Mouse (Mus musculus): ENCODE measurements around the gene Ttll13. TPM values are rescaled to one million over a fixed set of nuclear protein-coding genes. Genes with fewer than 3 reads are reported as not detected.

Ttll13 gene
- total RNA-seq, 1 experiment from 2014 or later: 2.7 TPM

- ATAC-seq (ENCODE audit: extremely low read depth, insufficient number of reproducible peaks, low FRiP score, poor library complexity, severe bottlenecking): peak; percentile 82
These were observed 36.5 kb upstream of the Ttll13 start for GRCm38 (mm10) chr7:80209669-80210068.

GRCm38 (mm10) chr7:80210982-80211381, 35.2 kb upstream of the Ttll13 start:
- ATAC-seq (ENCODE audit: extremely low read depth, insufficient number of reproducible peaks, low FRiP score, poor library complexity, severe bottlenecking): no peak

GRCm38 (mm10) chr7:80213604-80214003, 32.6 kb upstream of the Ttll13 start:
- ATAC-seq (ENCODE audit: extremely low read depth, insufficient number of reproducible peaks, low FRiP score, poor library complexity, severe bottlenecking): no peak

- no peak for ATAC-seq (ENCODE audit: extremely low read depth, insufficient number of reproducible peaks, low FRiP score, poor library complexity, severe bottlenecking)
These were observed 31.7 kb upstream of the Ttll13 start for GRCm38 (mm10) chr7:80214459-80214858.

GRCm38 (mm10) chr7:80215398-80215797, 30.8 kb upstream of the Ttll13 start:
- peak; percentile 76 for ATAC-seq (ENCODE audit: extremely low read depth, insufficient number of reproducible peaks, low FRiP score, poor library complexity, severe bottlenecking)

- no peak for ATAC-seq (ENCODE audit: extremely low read depth, insufficient number of reproducible peaks, low FRiP score, poor library complexity, severe bottlenecking)
These were observed 29.6 kb upstream of the Ttll13 start for GRCm38 (mm10) chr7:80216566-80216965.

GRCm38 (mm10) chr7:80218666-80219065, 27.5 kb upstream of the Ttll13 start:
- no peak for ATAC-seq (ENCODE audit: extremely low read depth, insufficient number of reproducible peaks, low FRiP score, poor library complexity, severe bottlenecking)

- ATAC-seq (ENCODE audit: extremely low read depth, insufficient number of reproducible peaks, low FRiP score, poor library complexity, severe bottlenecking): no peak
These were observed 25.9 kb upstream of the Ttll13 start for GRCm38 (mm10) chr7:80220237-80220797.

- ATAC-seq (ENCODE audit: extremely low read depth, insufficient number of reproducible peaks, low FRiP score, poor library complexity, severe bottlenecking): no peak
These were observed 24.9 kb upstream of the Ttll13 start for GRCm38 (mm10) chr7:80221179-80221750.

- no peak for ATAC-seq (ENCODE audit: extremely low read depth, insufficient number of reproducible peaks, low FRiP score, poor library complexity, severe bottlenecking)
These were observed 19.1 kb upstream of the Ttll13 start for GRCm38 (mm10) chr7:80227065-80227464.

GRCm38 (mm10) chr7:80230196-80230595, 16.0 kb upstream of the Ttll13 start:
- no peak for ATAC-seq (ENCODE audit: extremely low read depth, insufficient number of reproducible peaks, low FRiP score, poor library complexity, severe bottlenecking)

- no peak for ATAC-seq (ENCODE audit: extremely low read depth, insufficient number of reproducible peaks, low FRiP score, poor library complexity, severe bottlenecking)
These were observed 14.1 kb upstream of the Ttll13 start for GRCm38 (mm10) chr7:80231971-80232488.

- peak; percentile 90 for ATAC-seq (ENCODE audit: extremely low read depth, insufficient number of reproducible peaks, low FRiP score, poor library complexity, severe bottlenecking)
These were observed 13.6 kb upstream of the Ttll13 start, which contains the start of the genes Cib1 and Gdpgp1 for GRCm38 (mm10) chr7:80232489-80233029. Gene Cib1, minus strand, starts transcription at chr7:80232813. Gene Gdpgp1, plus strand, starts transcription at chr7:80232865.

- no peak for ATAC-seq (ENCODE audit: extremely low read depth, insufficient number of reproducible peaks, low FRiP score, poor library complexity, severe bottlenecking)
These were observed 12.4 kb upstream of the Ttll13 start for GRCm38 (mm10) chr7:80233799-80234198.

GRCm38 (mm10) chr7:80238542-80238941, 7.6 kb upstream of the Ttll13 start:
- ATAC-seq (ENCODE audit: extremely low read depth, insufficient number of reproducible peaks, low FRiP score, poor library complexity, severe bottlenecking): no peak

- no peak for ATAC-seq (ENCODE audit: extremely low read depth, insufficient number of reproducible peaks, low FRiP score, poor library complexity, severe bottlenecking)
These were observed 4.5 kb upstream of the Ttll13 start for GRCm38 (mm10) chr7:80241661-80242060.

- ATAC-seq (ENCODE audit: extremely low read depth, insufficient number of reproducible peaks, low FRiP score, poor library complexity, severe bottlenecking): no peak
These were observed 1.3 kb upstream of the Ttll13 start for GRCm38 (mm10) chr7:80244851-80245250.

- no peak for ATAC-seq (ENCODE audit: extremely low read depth, insufficient number of reproducible peaks, low FRiP score, poor library complexity, severe bottlenecking)
These were observed 683 bp downstream of the Ttll13 start for GRCm38 (mm10) chr7:80246859-80247258.

GRCm38 (mm10) chr7:80252437-80252836, 6.3 kb downstream of the Ttll13 start:
- ATAC-seq (ENCODE audit: extremely low read depth, insufficient number of reproducible peaks, low FRiP score, poor library complexity, severe bottlenecking): no peak

- no peak for ATAC-seq (ENCODE audit: extremely low read depth, insufficient number of reproducible peaks, low FRiP score, poor library complexity, severe bottlenecking)
These were observed 6.7 kb downstream of the Ttll13 start for GRCm38 (mm10) chr7:80252886-80253285.

Data from neutrophil, adult 5-6 weeks (primary cell).